Mouse (Mus musculus): ENCODE measurements around the gene Gpr4. TPM values are rescaled to one million over a fixed set of nuclear protein-coding genes. Genes with fewer than 3 reads are reported as not detected.

The Gpr4 gene
- polyA plus RNA-seq, 1 experiment from 2014 or later, result 5.2 TPM

- no peak overlapping the region for H3K27ac ChIP-seq
- 73% methylated on average over 5 of the region's 5 CpGs for WGBS
- H3K4me1 ChIP-seq (replicated peaks; ENCODE audit: insufficient read depth, low read length), result peaks cover 1% of the 10 kb centered on the region; the same call in 1 of the 2 replicates
- no peak overlapping the region for H3K9ac ChIP-seq (ENCODE audit: low read depth, low read length)
- no peak overlapping the region for H3K4me3 ChIP-seq (replicated peaks; ENCODE audit: low read depth, low read length)
- TF ChIP-seq CTCF (IDR thresholded peaks at IDR 0.05; ENCODE audit: low read depth), result no peak
- no peak for DNase-seq (ENCODE audit: low spot score)
- H3K36me3 ChIP-seq (ENCODE audit: insufficient read depth, low read length), result no peaks in the 10 kb centered on the region
- no peaks in the 10 kb centered on the region for H3K27me3 ChIP-seq (ENCODE audit: insufficient read depth, low read length)
- ATAC-seq (replicated peaks; ENCODE audit: low FRiP score, low read depth), result no peak
- H3K9me3 ChIP-seq (replicated peaks; ENCODE audit: low read length), result no peaks in the 10 kb centered on the region
- H3K4me2 ChIP-seq (ENCODE audit: low read length), result no peak overlapping the region
Measured at GRCm38 (mm10) chr7:19234652-19235051, 22.3 kb downstream of the Gpr4 start.

GRCm38 (mm10) chr7:19235092-19235671 lies 22.8 kb downstream of the Gpr4 start:
- H3K27ac ChIP-seq, result no peak overlapping the region
- no peak for DNase-seq (ENCODE audit: low spot score)
- H3K4me2 ChIP-seq (ENCODE audit: low read length), result no peak overlapping the region
- no peak overlapping the region for H3K4me3 ChIP-seq (replicated peaks; ENCODE audit: low read depth, low read length)
- ATAC-seq (replicated peaks; ENCODE audit: low FRiP score, low read depth), result no peak
- 91% methylated on average over 2 of the region's 2 CpGs for WGBS
- H3K4me1 ChIP-seq (replicated peaks; ENCODE audit: insufficient read depth, low read length), result no peaks in the 10 kb centered on the region
- H3K27me3 ChIP-seq (ENCODE audit: insufficient read depth, low read length), result no peaks in the 10 kb centered on the region
- H3K9me3 ChIP-seq (replicated peaks; ENCODE audit: low read length), result no peaks in the 10 kb centered on the region
- no peaks in the 10 kb centered on the region for H3K36me3 ChIP-seq (ENCODE audit: insufficient read depth, low read length)
- H3K9ac ChIP-seq (ENCODE audit: low read depth, low read length), result no peak overlapping the region
- no peak for TF ChIP-seq CTCF (IDR thresholded peaks at IDR 0.05; ENCODE audit: low read depth)

GRCm38 (mm10) chr7:19236411-19236810 lies 24.1 kb downstream of the Gpr4 start:
- H3K4me3 ChIP-seq (replicated peaks; ENCODE audit: low read depth, low read length), result no peak overlapping the region
- H3K9me3 ChIP-seq (replicated peaks; ENCODE audit: low read length), result no peaks in the 10 kb centered on the region
- DNase-seq (ENCODE audit: low spot score) (no peak), ATAC-seq (replicated peaks; ENCODE audit: low FRiP score, low read depth) (no peak)
- no peaks in the 10 kb centered on the region for H3K36me3 ChIP-seq (ENCODE audit: insufficient read depth, low read length)
- 60% methylated on average over 2 of the region's 2 CpGs for WGBS
- no peaks in the 10 kb centered on the region for H3K4me1 ChIP-seq (replicated peaks; ENCODE audit: insufficient read depth, low read length)
- no peak for TF ChIP-seq CTCF (IDR thresholded peaks at IDR 0.05; ENCODE audit: low read depth)
- no peak overlapping the region for H3K9ac ChIP-seq (ENCODE audit: low read depth, low read length)
- no peaks in the 10 kb centered on the region for H3K27me3 ChIP-seq (ENCODE audit: insufficient read depth, low read length)
- H3K4me2 ChIP-seq (ENCODE audit: low read length), result no peak overlapping the region
- H3K27ac ChIP-seq, result no peak overlapping the region

GRCm38 (mm10) chr7:19238344-19238743 lies 26.0 kb downstream of the Gpr4 start:
- no peaks in the 10 kb centered on the region for H3K27me3 ChIP-seq (ENCODE audit: insufficient read depth, low read length)
- DNase-seq (ENCODE audit: low spot score), result no peak
- no peak for TF ChIP-seq CTCF (IDR thresholded peaks at IDR 0.05; ENCODE audit: low read depth)
- no peak overlapping the region for H3K4me2 ChIP-seq (ENCODE audit: low read length)
- no peak overlapping the region for H3K9ac ChIP-seq (ENCODE audit: low read depth, low read length)
- no peak for ATAC-seq (replicated peaks; ENCODE audit: low FRiP score, low read depth)
- no peak overlapping the region for H3K27ac ChIP-seq
- H3K36me3 ChIP-seq (ENCODE audit: insufficient read depth, low read length), result no peaks in the 10 kb centered on the region
- H3K4me1 ChIP-seq (replicated peaks; ENCODE audit: insufficient read depth, low read length), result no peaks in the 10 kb centered on the region
- H3K9me3 ChIP-seq (replicated peaks; ENCODE audit: low read length), result no peaks in the 10 kb centered on the region
- H3K4me3 ChIP-seq (replicated peaks; ENCODE audit: low read depth, low read length), result no peak overlapping the region
- WGBS, result 96% methylated on average over 4 of the region's 4 CpGs

GRCm38 (mm10) chr7:19239423-19239822 lies 27.1 kb downstream of the Gpr4 start:
- Histone ChIP-seq H3K9me3 (replicated peaks; ENCODE audit: low read length) (no peaks in the 10 kb centered on the region), H3K27ac (no peak overlapping the region), H3K27me3 (ENCODE audit: insufficient read depth, low read length) (no peaks in the 10 kb centered on the region), H3K4me3 (replicated peaks; ENCODE audit: low read depth, low read length) (no peak overlapping the region), H3K4me2 (ENCODE audit: low read length) (no peak overlapping the region), H3K4me1 (replicated peaks; ENCODE audit: insufficient read depth, low read length) (no peaks in the 10 kb centered on the region), H3K9ac (ENCODE audit: low read depth, low read length) (no peak overlapping the region), H3K36me3 (ENCODE audit: insufficient read depth, low read length) (no peaks in the 10 kb centered on the region)
- DNase-seq (ENCODE audit: low spot score) (peak; percentile 93), ATAC-seq (replicated peaks; ENCODE audit: low FRiP score, low read depth) (peak; percentile 87)
- TF ChIP-seq CTCF (IDR thresholded peaks at IDR 0.05; ENCODE audit: low read depth), result peak; percentile 98
- 0% methylated on average over 1 of the region's 1 CpGs for WGBS

GRCm38 (mm10) chr7:19239986-19240385 lies 27.6 kb downstream of the Gpr4 start:
- H3K4me2 ChIP-seq (ENCODE audit: low read length), result no peak overlapping the region
- 0 out of 2 replicates have a peak, but pooled peaks cover 3% of the 10 kb centered on the region for H3K36me3 ChIP-seq (ENCODE audit: insufficient read depth, low read length)
- no peak overlapping the region for H3K4me3 ChIP-seq (replicated peaks; ENCODE audit: low read depth, low read length)
- WGBS, result 72% methylated on average over 3 of the region's 4 CpGs
- DNase-seq (ENCODE audit: low spot score) (no peak), ATAC-seq (replicated peaks; ENCODE audit: low FRiP score, low read depth) (no peak; the same call in 1 of the 2 replicates)
- no peak overlapping the region for H3K9ac ChIP-seq (ENCODE audit: low read depth, low read length)
- H3K4me1 ChIP-seq (replicated peaks; ENCODE audit: insufficient read depth, low read length), result no peaks in the 10 kb centered on the region
- H3K9me3 ChIP-seq (replicated peaks; ENCODE audit: low read length), result no peaks in the 10 kb centered on the region
- no peak overlapping the region for H3K27ac ChIP-seq
- no peaks in the 10 kb centered on the region for H3K27me3 ChIP-seq (ENCODE audit: insufficient read depth, low read length)
- TF ChIP-seq CTCF (IDR thresholded peaks at IDR 0.05; ENCODE audit: low read depth), result no peak
